Mouse (Mus musculus) hindbrain, embryonic 12.5 days (tissue): ENCODE measurements around the gene Pdgfc. TPM values are rescaled to one million over a fixed set of nuclear protein-coding genes. Genes with fewer than 3 reads are reported as not detected.

Experiments
- ATAC-seq: fragments of 200-750 bp; cut with Nextera tagmentation; 2 replicates; pipeline ENCODE4 v1.8.0; 2017; ENCODE audit warnings: moderate TSS enrichment; ENCODE audit not compliant: low FRiP score
- H3K27ac ChIP-seq: fragments of 300-500 bp; sonication (generic); 2 replicates; pipeline ENCODE4 v1.5.1; 2016; ENCODE audit warnings: mild to moderate bottlenecking
- H3K27me3 ChIP-seq: fragments of 300-500 bp; sonication (generic); 2 replicates; pipeline ENCODE4 v1.6.1; 2016; ENCODE audit warnings: mild to moderate bottlenecking
- H3K36me3 ChIP-seq: fragments of 300-500 bp; sonication (generic); 2 replicates; pipeline ENCODE4 v1.6.1; 2016; ENCODE audit warnings: mild to moderate bottlenecking
- H3K4me1 ChIP-seq: fragments of 300-500 bp; sonication (generic); 2 replicates; pipeline ENCODE4 v1.6.1; 2016
- H3K4me2 ChIP-seq: fragments of 300-500 bp; sonication (generic); replicated peaks from 2 replicates; pipeline ENCODE4 v1.6.1; 2016; ENCODE audit warnings: mild to moderate bottlenecking
- H3K4me3 ChIP-seq: fragments of 300-500 bp; sonication (generic); 2 replicates; pipeline ENCODE4 v1.5.1; 2016; ENCODE audit warnings: mild to moderate bottlenecking
- H3K9ac ChIP-seq: fragments of 300-500 bp; sonication (generic); 2 replicates; pipeline ENCODE4 v1.6.1; 2016; ENCODE audit warnings: mild to moderate bottlenecking, moderate library complexity
- H3K9me3 ChIP-seq: fragments of 300-500 bp; sonication (generic); replicated peaks from 2 replicates; pipeline ENCODE4 v1.6.1; 2016; ENCODE audit warnings: mild to moderate bottlenecking
- WGBS: fragments of 180-500 bp; shearing (Covaris S2); methylation state at CpG from one replicate; pipeline ENCODE4 v1.1.7; 2016; 5-methylcytosine and 5-hydroxymethylcytosine counted together
- polyA plus RNA-seq: library from polyadenylated mRNA; unstranded; fragments of >200 nt; fragmentation: Nextera tagmentation; extraction: Ambion mirVana; gene quantifications from 2 replicates; pipeline ENCODE4 v1.2.1, GENCODE M21; 2016

The Pdgfc gene
- polyA plus RNA-seq, 1 experiment from 2014 or later: 16.2 TPM

DNA sequence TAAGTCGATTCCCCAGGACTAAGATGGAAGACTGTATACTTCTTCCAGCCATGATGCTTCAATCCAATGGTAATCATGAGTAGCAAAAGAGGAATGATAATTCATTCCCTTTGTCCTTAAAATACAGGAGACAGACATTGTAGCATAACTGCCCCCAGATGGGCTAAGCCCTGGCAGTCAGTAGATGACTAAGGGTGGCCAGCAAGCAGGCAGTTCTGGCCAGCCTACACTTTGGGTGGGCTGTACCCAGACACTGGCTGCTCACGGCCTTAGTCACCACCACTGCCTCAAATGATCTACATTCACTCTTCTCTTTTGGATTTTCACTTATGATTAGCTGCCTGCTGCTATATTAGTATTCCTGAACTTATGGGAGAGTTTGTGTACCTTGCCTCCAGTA lies 5.9 kb upstream of the Pdgfc start:
- Histone ChIP-seq H3K36me3 (no peaks in the 10 kb centered on the region), H3K9ac (no peak overlapping the region), H3K4me2 (no peak overlapping the region), H3K9me3 (no peaks in the 10 kb centered on the region), H3K4me1 (no peaks in the 10 kb centered on the region), H3K27ac (no peak overlapping the region), H3K27me3 (no peaks in the 10 kb centered on the region), H3K4me3 (no peak overlapping the region)
- WGBS: 81% methylated on average over 2 of the region's 2 CpGs
- ATAC-seq: no peak

DNA sequence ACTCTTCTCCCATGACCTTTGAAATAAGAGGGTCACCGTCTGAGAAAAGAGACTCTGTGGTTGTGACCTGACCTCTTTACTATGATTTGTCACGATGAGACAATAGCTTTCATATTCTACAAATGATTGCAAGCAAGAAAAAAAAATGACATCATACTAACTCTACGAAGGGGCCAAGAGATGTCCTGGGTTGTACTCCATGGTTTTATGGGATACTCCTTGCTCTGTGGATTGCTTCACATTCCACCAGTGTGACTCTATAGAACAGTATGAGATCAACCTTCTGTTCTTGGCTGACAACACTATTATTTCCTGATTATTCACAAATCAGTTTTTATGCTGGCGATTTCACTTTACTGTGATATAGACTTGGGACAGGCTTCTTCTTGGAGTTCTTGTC lies 4.2 kb upstream of the Pdgfc start:
- no peaks in the 10 kb centered on the region for H3K9me3 ChIP-seq
- no peak overlapping the region for H3K27ac ChIP-seq
- no peaks in the 10 kb centered on the region for H3K36me3 ChIP-seq
- no peak overlapping the region for H3K4me2 ChIP-seq
- 50% methylated on average over 4 of the region's 4 CpGs for WGBS
- no peak overlapping the region for H3K9ac ChIP-seq
- H3K27me3 ChIP-seq: no peaks in the 10 kb centered on the region
- H3K4me3 ChIP-seq: no peak overlapping the region
- H3K4me1 ChIP-seq: 0 out of 2 replicates have a peak, but pooled peaks cover 3% of the 10 kb centered on the region
- ATAC-seq: no peak

DNA sequence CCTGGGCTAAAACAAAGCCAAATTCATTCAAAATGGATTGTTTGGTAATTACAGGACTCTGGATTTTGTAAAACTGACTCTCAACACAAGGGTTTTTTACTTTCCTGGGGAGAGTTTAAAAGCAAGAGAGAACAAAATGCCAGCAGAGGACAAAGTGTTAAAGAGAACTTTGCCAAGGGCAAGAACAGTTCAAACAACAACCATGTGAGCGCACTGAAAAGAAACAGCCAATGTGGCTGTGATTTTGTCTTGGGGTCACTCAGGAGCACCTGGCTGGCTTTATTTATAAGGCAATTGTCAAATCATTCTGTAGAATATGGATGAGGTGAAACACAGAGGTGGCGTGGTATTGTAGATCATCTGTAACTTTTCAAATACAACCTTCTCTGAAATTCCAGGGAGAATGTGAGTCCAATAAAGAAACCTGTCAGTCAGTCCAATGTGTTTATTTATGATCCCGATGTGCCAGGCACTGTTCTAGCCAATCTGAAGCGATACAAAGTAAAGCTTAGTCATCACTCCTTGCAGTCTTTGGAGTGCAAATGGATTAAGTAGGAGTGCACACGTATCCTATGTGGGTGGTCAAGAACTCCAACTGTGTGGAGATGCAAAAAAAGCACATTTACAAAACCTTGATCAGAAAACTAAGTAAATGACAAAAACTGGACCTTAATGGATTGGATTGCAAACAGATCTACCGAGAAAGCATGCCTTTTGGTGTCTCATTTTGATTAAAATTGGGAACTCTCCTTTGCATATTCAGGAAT lies 1.7 kb upstream of the Pdgfc start:
- WGBS: 56% methylated on average over 6 of the region's 6 CpGs
- Histone ChIP-seq H3K27me3 (no peaks in the 10 kb centered on the region), H3K4me3 (no peak overlapping the region), H3K4me1 (peaks cover 7% of the 10 kb centered on the region; the same call in 1 of the 2 replicates), H3K9me3 (no peaks in the 10 kb centered on the region), H3K9ac (no peak overlapping the region), H3K27ac (no peak overlapping the region), H3K36me3 (no peaks in the 10 kb centered on the region), H3K4me2 (no peak overlapping the region)
- ATAC-seq: no peak

DNA sequence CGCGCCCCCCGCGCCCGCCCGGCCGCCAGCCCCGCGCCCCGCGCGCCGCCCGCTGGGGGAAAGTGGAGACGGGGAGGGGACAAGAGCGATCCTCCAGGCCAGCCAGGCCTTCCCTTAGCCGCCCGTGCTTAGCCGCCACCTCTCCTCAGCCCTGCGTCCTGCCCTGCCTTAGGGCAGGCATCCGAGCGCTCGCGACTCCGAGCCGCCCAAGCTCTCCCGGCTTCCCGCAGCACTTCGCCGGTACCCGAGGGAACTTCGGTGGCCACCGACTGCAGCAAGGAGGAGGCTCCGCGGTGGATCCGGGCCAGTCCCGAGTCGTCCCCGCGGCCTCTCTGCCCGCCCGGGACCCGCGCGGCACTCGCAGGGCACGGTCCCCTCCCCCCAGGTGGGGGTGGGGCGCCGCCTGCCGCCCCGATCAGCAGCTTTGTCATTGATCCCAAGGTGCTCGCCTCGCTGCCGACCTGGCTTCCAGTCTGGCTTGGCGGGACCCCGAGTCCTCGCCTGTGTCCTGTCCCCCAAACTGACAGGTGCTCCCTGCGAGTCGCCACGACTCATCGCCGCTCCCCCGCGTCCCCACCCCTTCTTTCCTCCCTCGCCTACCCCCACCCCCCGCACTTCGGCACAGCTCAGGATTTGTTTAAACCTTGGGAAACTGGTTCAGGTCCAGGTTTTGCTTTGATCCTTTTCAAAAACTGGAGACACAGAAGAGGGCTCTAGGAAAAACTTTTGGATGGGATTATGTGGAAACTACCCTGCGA lies 517 bp downstream of the Pdgfc start:
- Histone ChIP-seq H3K4me2 (peak overlapping the region; percentile 85), H3K9me3 (no peaks in the 10 kb centered on the region), H3K27me3 (no peaks in the 10 kb centered on the region), H3K4me3 (peak overlapping the region; percentile 73), H3K9ac (peak overlapping the region; percentile 78), H3K36me3 (no peaks in the 10 kb centered on the region), H3K27ac (peak overlapping the region; percentile 82), H3K4me1 (peaks cover 7% of the 10 kb centered on the region; the same call in 1 of the 2 replicates)
- under 1% methylated on average over 52 of the region's 68 CpGs for WGBS
- ATAC-seq: peak; percentile 93

DNA sequence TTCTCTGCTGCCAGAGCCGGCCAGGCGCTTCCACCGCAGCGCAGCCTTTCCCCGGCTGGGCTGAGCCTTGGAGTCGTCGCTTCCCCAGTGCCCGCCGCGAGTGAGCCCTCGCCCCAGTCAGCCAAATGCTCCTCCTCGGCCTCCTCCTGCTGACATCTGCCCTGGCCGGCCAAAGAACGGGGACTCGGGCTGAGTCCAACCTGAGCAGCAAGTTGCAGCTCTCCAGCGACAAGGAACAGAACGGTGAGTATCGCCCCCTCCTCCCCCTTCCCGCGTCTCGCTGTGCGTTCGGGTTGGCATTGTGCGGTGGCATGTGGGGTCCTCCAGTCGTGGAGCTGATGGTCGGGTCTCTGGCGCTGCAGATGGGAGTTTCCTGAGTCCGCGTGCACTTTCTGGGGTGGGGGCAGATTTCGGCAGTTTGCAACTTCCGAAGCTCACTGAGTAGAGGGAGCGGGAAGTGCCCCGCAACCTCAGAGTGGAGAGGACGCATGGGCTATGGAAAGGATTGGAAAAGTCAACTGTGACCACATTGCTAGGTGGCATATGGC lies 1.2 kb downstream of the Pdgfc start:
- Histone ChIP-seq H3K27ac (peak overlapping the region; percentile 82; the same call in 1 of the 2 replicates), H3K9me3 (no peaks in the 10 kb centered on the region)

DNA sequence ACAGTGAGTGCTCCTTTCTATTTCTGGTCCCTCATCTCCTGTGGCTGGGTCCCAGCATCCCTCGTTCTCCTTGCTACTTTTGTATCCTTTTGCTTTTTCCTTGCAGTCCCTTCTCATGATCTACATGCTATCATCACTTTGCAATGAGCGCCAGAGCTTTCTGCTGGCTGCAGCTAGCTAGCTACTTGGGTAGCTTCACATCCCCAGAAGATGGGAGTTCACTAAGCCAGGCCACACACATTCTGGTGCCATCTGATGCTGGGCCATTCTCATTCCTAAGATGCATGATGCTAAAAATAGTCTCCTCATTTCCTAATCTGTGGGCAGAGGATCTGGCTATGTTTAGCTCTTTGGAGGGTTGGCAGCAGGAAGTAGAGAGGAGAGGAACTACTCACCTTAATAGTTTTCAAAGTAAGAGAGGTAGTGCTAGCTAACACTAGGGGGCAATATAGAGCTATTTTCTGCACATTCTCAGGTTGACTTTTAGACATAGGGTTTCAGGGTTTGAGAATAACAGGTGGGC lies 3.0 kb downstream of the Pdgfc start:
- H3K4me2 ChIP-seq: peak overlapping the region; percentile 85
- no peak for ATAC-seq
- H3K4me3 ChIP-seq: no peak overlapping the region
- H3K27me3 ChIP-seq: no peaks in the 10 kb centered on the region
- 48% methylated on average over 2 of the region's 2 CpGs for WGBS
- no peak overlapping the region for H3K27ac ChIP-seq
- H3K9ac ChIP-seq: no peak overlapping the region
- peaks cover 11% of the 10 kb centered on the region for H3K4me1 ChIP-seq
- no peaks in the 10 kb centered on the region for H3K36me3 ChIP-seq
- H3K9me3 ChIP-seq: no peaks in the 10 kb centered on the region

More for the DNA sequence above, 1.2 kb downstream of the Pdgfc start:
- Histone ChIP-seq H3K36me3 (no peaks in the 10 kb centered on the region), H3K9ac (peak overlapping the region; percentile 78), H3K4me3 (peak overlapping the region; percentile 73), H3K27me3 (no peaks in the 10 kb centered on the region), H3K4me2 (peak overlapping the region; percentile 85), H3K4me1 (peaks cover 7% of the 10 kb centered on the region; the same call in 1 of the 2 replicates)
- ATAC-seq: peak; percentile 72
- WGBS: under 1% methylated on average over 34 of the region's 34 CpGs

DNA sequence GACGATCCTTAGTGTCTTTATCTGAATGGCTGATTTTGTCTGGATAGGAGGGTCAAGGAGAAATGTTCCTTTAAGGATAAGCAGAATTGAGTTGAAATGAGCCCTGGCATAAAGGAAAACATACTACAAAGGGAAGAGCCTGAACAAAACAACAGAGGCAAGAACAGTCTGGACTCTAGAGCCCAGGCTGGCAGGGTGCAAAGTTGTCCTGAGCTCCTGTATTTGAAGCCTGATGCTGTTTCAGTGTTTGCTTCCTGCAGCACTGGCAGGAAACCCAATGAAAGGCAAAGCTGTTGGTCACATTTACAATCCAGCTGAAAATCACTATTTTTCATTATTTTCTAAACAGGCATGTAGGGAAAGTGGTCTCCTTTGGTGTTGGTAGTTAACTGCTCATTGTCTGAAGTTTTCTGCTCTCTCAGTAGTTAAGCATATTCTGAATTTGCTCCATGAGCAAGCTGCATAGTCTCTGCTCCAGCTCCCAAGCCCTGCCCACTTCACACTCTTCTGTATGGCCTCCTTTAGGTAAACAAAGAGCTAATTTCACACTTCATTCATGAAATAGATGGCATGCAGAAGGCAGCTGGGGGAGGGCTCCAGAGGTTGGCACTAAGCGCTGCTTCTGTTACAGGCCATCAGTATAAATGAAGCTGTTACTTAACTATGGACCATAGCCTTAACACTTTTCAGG lies 8.6 kb downstream of the Pdgfc start:
- Histone ChIP-seq H3K36me3 (no peaks in the 10 kb centered on the region), H3K4me2 (no peak overlapping the region), H3K9ac (no peak overlapping the region), H3K4me3 (no peak overlapping the region), H3K9me3 (no peaks in the 10 kb centered on the region), H3K27ac (0 out of 2 replicates have a peak overlapping the region, but pooled peaks have one; percentile 52), H3K27me3 (no peaks in the 10 kb centered on the region), H3K4me1 (peaks cover 20% of the 10 kb centered on the region)
- ATAC-seq: peak; percentile 95
- 52% methylated on average over 2 of the region's 2 CpGs for WGBS

DNA sequence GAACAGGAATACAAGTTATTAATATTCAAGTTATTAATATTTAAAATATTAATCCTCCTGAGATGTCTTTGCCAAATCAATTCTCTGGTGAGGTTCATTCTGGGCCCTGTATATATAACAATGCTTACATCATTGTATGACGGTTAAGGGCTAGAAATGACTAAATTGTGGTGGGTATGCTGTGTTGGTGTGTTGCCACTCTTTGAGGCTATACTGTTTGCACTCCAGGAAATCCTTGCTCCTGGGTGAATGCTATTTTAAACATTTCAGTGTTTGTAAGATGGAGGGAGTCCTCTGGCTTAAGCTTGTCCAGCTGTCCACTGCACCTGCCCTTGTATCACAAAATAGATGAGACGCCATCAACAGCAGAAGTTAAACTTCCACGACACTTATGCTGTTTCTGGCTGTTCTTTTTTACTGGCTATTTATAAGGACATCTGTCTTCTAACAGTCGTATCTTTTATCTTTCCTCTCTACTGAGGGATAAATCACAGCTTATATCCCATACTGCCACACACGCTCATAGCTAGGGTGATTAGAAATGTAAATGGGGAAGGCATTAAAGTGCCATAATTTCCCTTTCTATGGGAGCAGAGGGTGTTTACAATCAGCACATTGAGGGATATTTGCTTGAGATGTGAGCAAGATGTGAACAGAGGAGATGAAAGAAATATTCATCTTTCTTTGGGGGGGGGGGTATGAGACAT lies 9.3 kb downstream of the Pdgfc start:
- Histone ChIP-seq H3K27me3 (no peaks in the 10 kb centered on the region), H3K9me3 (no peaks in the 10 kb centered on the region), H3K27ac (no peak overlapping the region), H3K4me1 (peaks cover 20% of the 10 kb centered on the region), H3K4me2 (no peak overlapping the region), H3K36me3 (no peaks in the 10 kb centered on the region), H3K4me3 (no peak overlapping the region), H3K9ac (no peak overlapping the region)
- peak; percentile 73 for ATAC-seq
- WGBS: 53% methylated on average over 5 of the region's 5 CpGs

DNA sequence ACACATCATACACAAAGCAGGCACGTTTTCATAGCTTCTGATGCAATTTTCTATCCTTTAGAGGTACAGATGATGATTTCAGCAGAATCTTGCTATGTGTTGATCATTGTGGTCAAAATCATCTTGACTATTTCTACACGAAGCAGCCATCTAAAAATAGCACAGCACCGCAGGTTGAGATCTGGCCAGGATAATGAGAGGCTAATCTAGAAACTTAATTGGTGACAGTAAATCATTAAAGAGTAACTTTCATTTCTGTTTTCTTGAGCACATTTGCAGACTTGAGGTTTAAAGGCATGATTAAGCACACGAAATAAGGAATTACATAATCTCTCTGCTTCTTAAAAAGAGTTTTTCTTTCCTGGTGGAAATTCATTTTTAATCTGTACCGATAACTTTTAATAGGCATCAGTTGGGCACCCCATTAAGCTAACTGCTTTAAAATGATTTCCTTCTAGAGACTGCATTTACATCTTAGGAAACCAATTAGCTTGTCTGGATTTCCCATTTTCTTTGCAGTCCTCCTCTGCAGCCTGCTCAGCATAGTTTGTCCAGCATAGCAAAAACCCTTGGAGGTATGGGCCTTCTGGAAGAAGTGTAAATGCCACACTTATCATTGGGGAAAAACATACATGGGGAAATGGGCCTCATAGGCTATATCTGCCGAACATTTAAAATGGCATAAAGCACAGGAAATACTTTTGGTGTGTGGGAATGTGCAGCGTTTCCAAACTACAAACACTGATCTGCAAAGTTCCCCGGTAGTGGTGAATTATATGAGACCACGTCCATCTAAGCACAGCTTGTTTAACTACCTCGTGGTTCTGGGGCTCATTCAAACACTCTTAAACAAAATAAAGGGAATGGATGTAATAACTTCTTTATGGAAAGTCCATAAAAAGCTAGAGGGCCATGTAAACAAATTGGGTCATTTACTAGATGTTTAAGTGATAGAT lies 10.7 kb downstream of the Pdgfc start:
- 86% methylated on average over 10 of the region's 10 CpGs for WGBS
- Histone ChIP-seq H3K4me2 (no peak overlapping the region), H3K27me3 (no peaks in the 10 kb centered on the region), H3K27ac (no peak overlapping the region), H3K9ac (no peak overlapping the region), H3K4me3 (no peak overlapping the region), H3K9me3 (no peaks in the 10 kb centered on the region), H3K4me1 (peaks cover 20% of the 10 kb centered on the region), H3K36me3 (no peaks in the 10 kb centered on the region)
- ATAC-seq: no peak

DNA sequence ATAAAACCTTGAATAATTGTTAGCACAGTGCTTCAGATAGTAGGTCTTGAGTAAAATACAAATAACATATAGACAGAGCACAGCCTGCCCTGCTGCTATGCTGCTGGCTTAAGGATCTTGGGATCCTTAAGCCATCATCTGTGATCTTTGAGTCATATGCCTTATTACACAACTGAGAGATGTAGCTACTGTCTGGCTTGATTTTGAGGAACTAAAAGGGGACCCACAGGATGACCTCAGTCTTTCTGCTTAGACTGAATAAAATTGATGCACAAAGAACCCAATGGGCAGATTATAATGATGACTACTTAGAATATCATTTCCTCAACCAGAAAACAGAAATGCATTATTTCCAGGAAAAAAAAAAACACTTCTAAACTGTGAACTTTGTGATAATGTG lies 15.3 kb downstream of the Pdgfc start:
- Histone ChIP-seq H3K27ac (no peak overlapping the region), H3K9me3 (no peaks in the 10 kb centered on the region), H3K4me2 (no peak overlapping the region), H3K27me3 (no peaks in the 10 kb centered on the region), H3K9ac (no peak overlapping the region), H3K36me3 (no peaks in the 10 kb centered on the region), H3K4me3 (no peak overlapping the region), H3K4me1 (no peaks in the 10 kb centered on the region)
- ATAC-seq: no peak

DNA sequence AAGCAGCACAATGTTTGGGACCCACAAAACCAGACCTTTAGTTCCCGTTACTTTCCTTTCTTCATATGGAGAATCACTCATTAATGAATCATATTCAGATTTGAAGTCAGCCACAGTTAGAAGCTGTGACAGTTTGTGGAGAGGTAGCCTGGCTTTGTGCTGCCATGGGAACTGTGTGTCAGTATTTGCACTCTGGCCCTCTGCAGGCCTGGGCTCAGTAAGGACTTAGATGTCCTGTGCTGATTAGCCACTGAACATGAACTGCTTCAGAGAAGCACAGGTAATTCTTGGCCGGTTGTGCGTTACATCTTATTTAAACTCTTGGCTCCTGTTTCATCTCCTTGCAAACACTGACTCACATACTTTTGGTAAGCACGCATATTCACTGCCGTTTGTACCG lies 16.2 kb downstream of the Pdgfc start:
- Histone ChIP-seq H3K4me2 (no peak overlapping the region), H3K9me3 (no peaks in the 10 kb centered on the region), H3K4me1 (no peaks in the 10 kb centered on the region), H3K9ac (no peak overlapping the region), H3K4me3 (no peak overlapping the region), H3K36me3 (no peaks in the 10 kb centered on the region), H3K27me3 (no peaks in the 10 kb centered on the region), H3K27ac (no peak overlapping the region)
- ATAC-seq: no peak
- 86% methylated on average over 6 of the region's 6 CpGs for WGBS
